Mouse (Mus musculus): ENCODE results near the gene Lpin1. TPM values are rescaled to one million over a fixed set of nuclear protein-coding genes. Genes with fewer than 3 reads are reported as not detected.

Gene Lpin1
- polyA plus RNA-seq, 1 experiment from 2014 or later: 8.0 TPM

GRCm38 (mm10) chr12:16640075-16640474 is 29.3 kb upstream of the Lpin1 start:
- Histone ChIP-seq H3K9me3 (no peaks in the 10 kb centered on the region), H3K36me3 (no peaks in the 10 kb centered on the region), H3K9ac (no peak overlapping the region), H3K4me2 (replicated peaks) (no peak overlapping the region), H3K4me1 (0 out of 2 replicates have a peak, but pooled peaks cover 10% of the 10 kb centered on the region), H3K4me3 (no peak overlapping the region), H3K27me3 (no peaks in the 10 kb centered on the region), H3K27ac (no peak overlapping the region)
- no peak for ATAC-seq (ENCODE audit: insufficient number of reproducible peaks, insufficient read depth, low FRiP score, low TSS enrichment)
- 86% methylated on average over 6 of the region's 6 CpGs for WGBS

- no peaks in the 10 kb centered on the region for H3K9me3 ChIP-seq
- WGBS: 69% methylated on average over 12 of the region's 12 CpGs
Measured at GRCm38 (mm10) chr12:16639078-16639771, 28.5 kb upstream of the Lpin1 start.

DNA sequence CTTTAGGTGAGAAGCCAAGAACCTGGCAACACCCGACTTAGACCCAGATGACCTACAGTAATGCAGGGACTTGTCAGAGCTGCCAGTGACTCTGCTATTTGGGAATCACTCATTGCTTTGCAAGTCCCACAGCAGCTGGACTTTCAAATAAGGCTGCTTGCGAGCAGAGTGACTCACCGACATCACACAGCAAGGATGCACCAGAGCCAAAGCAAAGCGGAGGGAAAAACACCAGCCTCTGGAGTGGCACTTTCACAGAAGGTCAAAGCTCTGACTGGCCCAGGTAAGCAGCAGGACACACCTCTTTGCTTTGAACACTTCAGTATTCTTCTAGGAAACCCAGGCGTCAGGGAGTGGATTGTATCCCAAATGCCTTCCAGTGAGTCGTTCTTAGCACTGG is 25.1 kb upstream of the Lpin1 start:
- Histone ChIP-seq H3K9ac (no peak overlapping the region), H3K4me1 (0 out of 2 replicates have a peak, but pooled peaks cover 6% of the 10 kb centered on the region), H3K36me3 (no peaks in the 10 kb centered on the region), H3K27ac (no peak overlapping the region), H3K4me2 (replicated peaks) (no peak overlapping the region), H3K4me3 (no peak overlapping the region), H3K9me3 (no peaks in the 10 kb centered on the region), H3K27me3 (no peaks in the 10 kb centered on the region)
- ATAC-seq (ENCODE audit: insufficient number of reproducible peaks, insufficient read depth, low FRiP score, low TSS enrichment): no peak
- 73% methylated on average over 6 of the region's 6 CpGs for WGBS

More at GRCm38 (mm10) chr12:16639078-16639771, 28.5 kb upstream of the Lpin1 start:
- Histone ChIP-seq H3K4me2 (replicated peaks) (no peak overlapping the region), H3K27me3 (no peaks in the 10 kb centered on the region), H3K4me1 (0 out of 2 replicates have a peak, but pooled peaks cover 10% of the 10 kb centered on the region), H3K36me3 (no peaks in the 10 kb centered on the region), H3K4me3 (no peak overlapping the region), H3K27ac (no peak overlapping the region), H3K9ac (no peak overlapping the region)
- no peak for ATAC-seq (ENCODE audit: insufficient number of reproducible peaks, insufficient read depth, low FRiP score, low TSS enrichment)

GRCm38 (mm10) chr12:16634075-16634813 is 23.5 kb upstream of the Lpin1 start:
- Histone ChIP-seq H3K9me3 (no peaks in the 10 kb centered on the region), H3K4me2 (replicated peaks) (no peak overlapping the region), H3K36me3 (no peaks in the 10 kb centered on the region), H3K9ac (no peak overlapping the region), H3K4me1 (0 out of 2 replicates have a peak, but pooled peaks cover 6% of the 10 kb centered on the region), H3K4me3 (no peak overlapping the region), H3K27me3 (no peaks in the 10 kb centered on the region), H3K27ac (no peak overlapping the region)
- no peak for ATAC-seq (ENCODE audit: insufficient number of reproducible peaks, insufficient read depth, low FRiP score, low TSS enrichment)
- WGBS: 59% methylated on average over 14 of the region's 14 CpGs

GRCm38 (mm10) chr12:16633235-16633634 is 22.5 kb upstream of the Lpin1 start:
- no peak for ATAC-seq (ENCODE audit: insufficient number of reproducible peaks, insufficient read depth, low FRiP score, low TSS enrichment)
- Histone ChIP-seq H3K9ac (no peak overlapping the region), H3K36me3 (no peaks in the 10 kb centered on the region), H3K4me3 (no peak overlapping the region), H3K27ac (no peak overlapping the region), H3K9me3 (no peaks in the 10 kb centered on the region), H3K27me3 (no peaks in the 10 kb centered on the region), H3K4me2 (replicated peaks) (no peak overlapping the region), H3K4me1 (0 out of 2 replicates have a peak, but pooled peaks cover 5% of the 10 kb centered on the region)
- WGBS: 70% methylated on average over 6 of the region's 6 CpGs

GRCm38 (mm10) chr12:16631423-16631822 is 20.7 kb upstream of the Lpin1 start:
- 64% methylated on average over 2 of the region's 2 CpGs for WGBS
- H3K9me3 ChIP-seq: no peaks in the 10 kb centered on the region
- H3K27me3 ChIP-seq: no peaks in the 10 kb centered on the region
- no peak overlapping the region for H3K4me2 ChIP-seq (replicated peaks)
- no peak for ATAC-seq (ENCODE audit: insufficient number of reproducible peaks, insufficient read depth, low FRiP score, low TSS enrichment)
- no peak overlapping the region for H3K27ac ChIP-seq
- no peaks in the 10 kb centered on the region for H3K36me3 ChIP-seq
- no peaks in the 10 kb centered on the region for H3K4me1 ChIP-seq
- no peak overlapping the region for H3K4me3 ChIP-seq
- H3K9ac ChIP-seq: no peak overlapping the region

GRCm38 (mm10) chr12:16630866-16631185 is 20.1 kb upstream of the Lpin1 start:
- Histone ChIP-seq H3K9me3 (no peaks in the 10 kb centered on the region), H3K4me1 (no peaks in the 10 kb centered on the region), H3K27ac (no peak overlapping the region), H3K4me2 (replicated peaks) (no peak overlapping the region), H3K36me3 (no peaks in the 10 kb centered on the region), H3K27me3 (no peaks in the 10 kb centered on the region), H3K4me3 (no peak overlapping the region), H3K9ac (no peak overlapping the region)
- WGBS: 100% methylated on average over 1 of the region's 1 CpGs
- ATAC-seq (ENCODE audit: insufficient number of reproducible peaks, insufficient read depth, low FRiP score, low TSS enrichment): no peak

- no peaks in the 10 kb centered on the region for H3K9me3 ChIP-seq
- H3K27me3 ChIP-seq: no peaks in the 10 kb centered on the region
- no peak overlapping the region for H3K4me3 ChIP-seq
- H3K9ac ChIP-seq: no peak overlapping the region
- 82% methylated on average over 7 of the region's 7 CpGs for WGBS
- no peaks in the 10 kb centered on the region for H3K36me3 ChIP-seq
- no peak overlapping the region for H3K27ac ChIP-seq
- no peak overlapping the region for H3K4me2 ChIP-seq (replicated peaks)
- ATAC-seq (ENCODE audit: insufficient number of reproducible peaks, insufficient read depth, low FRiP score, low TSS enrichment): no peak
- no peaks in the 10 kb centered on the region for H3K4me1 ChIP-seq
Measured at GRCm38 (mm10) chr12:16630152-16630865, 19.5 kb upstream of the Lpin1 start.

DNA sequence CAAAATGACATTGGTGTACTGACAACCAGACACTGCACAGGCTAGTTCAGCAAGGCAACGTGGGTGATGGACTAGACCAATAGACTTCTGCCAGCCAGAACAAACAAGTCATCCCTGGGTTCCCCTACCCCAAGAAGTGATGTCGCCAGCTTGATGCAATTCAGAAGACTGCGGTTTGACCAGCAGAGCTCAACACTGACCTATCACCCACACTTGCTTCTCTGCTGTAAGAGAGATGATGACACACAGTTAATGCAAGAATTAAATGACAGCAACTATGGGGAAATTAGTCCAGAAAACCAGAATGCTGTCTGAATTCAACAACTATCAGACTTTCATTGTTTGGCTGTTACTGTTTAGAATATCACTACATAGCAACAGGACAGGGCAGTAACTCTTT is 9.5 kb upstream of the Lpin1 start:
- H3K4me2 ChIP-seq (replicated peaks): no peak overlapping the region
- no peak overlapping the region for H3K4me3 ChIP-seq
- WGBS: 86% methylated on average over 3 of the region's 3 CpGs
- no peak for ATAC-seq (ENCODE audit: insufficient number of reproducible peaks, insufficient read depth, low FRiP score, low TSS enrichment)
- H3K9me3 ChIP-seq: no peaks in the 10 kb centered on the region
- H3K9ac ChIP-seq: no peak overlapping the region
- no peaks in the 10 kb centered on the region for H3K36me3 ChIP-seq
- no peaks in the 10 kb centered on the region for H3K27me3 ChIP-seq
- H3K27ac ChIP-seq: no peak overlapping the region
- peaks cover 12% of the 10 kb centered on the region for H3K4me1 ChIP-seq

DNA sequence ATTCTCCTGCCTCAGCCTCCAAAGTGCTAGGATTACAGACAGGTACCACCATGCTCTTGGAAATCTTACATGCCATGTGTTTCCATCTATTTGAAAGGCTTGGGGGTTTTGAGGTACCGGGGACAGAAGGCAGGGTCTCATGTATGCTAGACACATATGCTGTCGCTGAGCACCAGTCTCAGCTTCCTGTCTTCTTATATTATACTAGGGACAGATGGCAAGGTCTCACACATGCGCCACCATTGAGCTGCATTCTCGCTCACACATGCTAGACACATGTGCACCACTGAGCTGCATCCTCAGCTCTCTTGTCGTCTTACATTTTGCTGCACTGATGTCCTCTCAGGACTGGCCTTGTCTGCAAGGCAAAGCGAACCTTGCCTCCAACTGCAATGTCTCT is 8.7 kb upstream of the Lpin1 start:
- Histone ChIP-seq H3K9me3 (no peaks in the 10 kb centered on the region), H3K4me1 (peaks cover 12% of the 10 kb centered on the region), H3K27ac (no peak overlapping the region), H3K27me3 (no peaks in the 10 kb centered on the region), H3K4me3 (no peak overlapping the region), H3K9ac (no peak overlapping the region), H3K36me3 (no peaks in the 10 kb centered on the region), H3K4me2 (replicated peaks) (no peak overlapping the region)
- WGBS: 78% methylated on average over 6 of the region's 6 CpGs
- ATAC-seq (ENCODE audit: insufficient number of reproducible peaks, insufficient read depth, low FRiP score, low TSS enrichment): no peak

DNA sequence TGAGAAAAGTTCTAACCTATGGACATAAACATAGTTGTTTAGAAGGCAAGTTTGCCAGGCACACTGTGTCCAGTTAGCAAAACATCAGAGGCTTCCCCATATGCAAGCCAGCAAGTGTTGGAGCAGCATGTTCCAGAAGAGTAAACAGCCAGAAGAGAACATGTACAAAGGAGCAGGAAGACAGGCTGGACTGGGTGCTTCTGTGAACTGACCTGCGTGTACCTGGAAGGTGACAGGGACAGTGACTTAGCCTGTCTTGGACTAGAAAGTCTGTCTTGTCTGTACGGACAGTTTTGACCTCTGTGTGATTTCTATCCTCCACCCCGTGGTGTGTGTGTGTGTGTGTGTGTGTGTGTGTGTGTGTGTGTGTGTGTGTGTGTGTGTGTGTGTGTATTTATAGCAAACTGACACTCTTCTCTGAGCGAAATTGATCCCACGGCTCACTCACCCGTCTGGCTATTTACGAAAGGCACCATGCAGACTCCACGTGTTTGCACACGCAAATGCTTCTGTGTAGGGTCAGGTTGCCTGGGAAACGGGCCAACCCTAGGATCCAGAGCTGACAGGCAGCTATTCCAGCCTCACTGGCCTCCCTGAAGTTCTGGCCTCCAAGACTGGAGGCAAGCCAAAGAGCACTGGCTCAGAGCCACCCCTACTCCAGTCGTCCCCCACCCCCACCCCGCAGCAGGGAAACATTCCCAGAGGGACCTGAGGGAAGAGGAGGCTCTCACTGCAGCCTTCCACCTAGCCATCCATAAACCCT is 7.9 kb upstream of the Lpin1 start:
- 25% methylated on average over 12 of the region's 12 CpGs for WGBS
- no peak overlapping the region for H3K4me2 ChIP-seq (replicated peaks)
- H3K4me1 ChIP-seq: peaks cover 12% of the 10 kb centered on the region
- H3K9ac ChIP-seq: no peak overlapping the region
- H3K27me3 ChIP-seq: no peaks in the 10 kb centered on the region
- no peaks in the 10 kb centered on the region for H3K36me3 ChIP-seq
- no peak overlapping the region for H3K4me3 ChIP-seq
- ATAC-seq (ENCODE audit: insufficient number of reproducible peaks, insufficient read depth, low FRiP score, low TSS enrichment): peak; percentile 49; the same call in 1 of the 2 replicates
- no peaks in the 10 kb centered on the region for H3K9me3 ChIP-seq
- no peak overlapping the region for H3K27ac ChIP-seq

Data from embryonic facial prominence, embryonic 12.5 days (tissue).